Mouse (Mus musculus) brain, adult 10 weeks (tissue): ENCODE data around the gene Lrrc57. TPM values are rescaled to one million over a fixed set of nuclear protein-coding genes. Genes with fewer than 3 reads are reported as not detected.

ENCODE experiments used
- polyA plus RNA-seq: library from polyadenylated mRNA; stranded (reverse); fragments of 350-450 nt; fragmentation: Illumina TruSeq; extraction: RNeasy Lipid Tissue Mini Kit (QIAGEN cat#74804); gene quantifications from one replicate; pipeline ENCODE4 v1.2.3, GENCODE M21; 2015; ENCODE audit warnings: low read depth, low replicate concordance

Lrrc57 gene
- 55.1 TPM for polyA plus RNA-seq

GRCm38 (mm10) chr2:120608830-120609723 is at the start of gene Lrrc57, which contains the start of gene Haus2:
Lrrc57 (minus strand) TSS chr2:120609520.
Haus2 (plus strand) TSS chr2:120609383.

GRCm38 (mm10) chr2:120628886-120629735 is 19.8 kb upstream of the Lrrc57 start, which contains the start of gene Stard9:
Stard9 (plus strand) TSS chr2:120629121.

GRCm38 (mm10) chr2:120566886-120567797 is 42.2 kb downstream of the Lrrc57 start, which contains the start of gene Snap23:
Snap23 (plus strand) TSS chr2:120567671.

DNA sequence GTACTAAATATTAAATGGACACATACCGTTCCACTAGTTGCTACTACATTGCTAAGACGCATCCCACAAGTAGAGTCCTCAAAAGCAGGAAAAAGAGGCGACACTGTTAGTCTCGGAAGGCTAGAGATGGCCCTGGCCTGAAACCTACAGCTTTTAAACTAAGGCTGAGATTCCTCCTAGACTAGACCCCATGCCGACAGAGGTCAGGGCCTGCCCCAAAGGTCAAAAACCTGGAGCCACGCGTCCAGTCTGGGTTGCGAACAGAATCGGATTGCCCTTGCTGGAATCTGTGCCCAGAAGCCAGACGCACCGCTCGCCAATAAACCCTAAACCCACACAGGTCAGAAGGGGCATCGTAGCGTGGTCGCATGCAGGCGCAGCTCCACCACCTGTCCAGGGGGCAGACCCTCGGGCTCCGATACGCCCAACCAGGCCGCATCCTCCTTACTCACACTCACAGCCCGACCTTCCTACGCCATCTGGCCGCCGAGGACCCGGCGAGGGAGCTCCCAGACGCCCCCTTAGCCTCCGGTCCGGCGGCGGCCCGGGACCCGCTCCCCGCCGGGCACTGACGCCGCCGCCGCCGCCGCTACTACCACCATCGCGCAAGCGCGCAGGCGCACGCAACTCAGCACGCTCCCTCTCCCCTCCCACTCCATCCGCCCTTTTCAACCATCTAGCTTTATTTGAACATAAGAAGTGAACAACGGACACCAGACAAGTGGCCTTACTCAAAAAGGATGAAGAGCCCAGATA is 45.9 kb downstream of the Lrrc57 start, which contains the start of gene Zfp106:
TSS of gene Zfp106 (minus strand) at position 609 of the 756 bp plus-strand sequence.

Other genes starting within 250 kb of the Lrrc57 start
- 7.4 TPM for gene Ganc, start 205.6 kb downstream of the Lrrc57 start, polyA plus RNA-seq
- 29.8 TPM for gene Tmem87a, start 205.4 kb downstream of the Lrrc57 start, polyA plus RNA-seq
- 4.4 TPM for gene Capn3, start 153.5 kb downstream of the Lrrc57 start, polyA plus RNA-seq
- gene Zfp106, start 45.7 kb downstream of the Lrrc57 start, polyA plus RNA-seq: 80.2 TPM
- 20.2 TPM for gene Snap23, start 41.8 kb downstream of the Lrrc57 start, polyA plus RNA-seq
- gene Haus2, start 137 bp downstream of the Lrrc57 start, polyA plus RNA-seq: 25.5 TPM
- 7.6 TPM for gene Stard9, start 19.6 kb upstream of the Lrrc57 start, polyA plus RNA-seq
- gene Cdan1, start 240.6 kb upstream of the Lrrc57 start, polyA plus RNA-seq: 15.6 TPM
- 32.1 TPM for gene Ttbk2, start 241.1 kb upstream of the Lrrc57 start, polyA plus RNA-seq